Mouse (Mus musculus) splenic B cell, adult 2 months (primary cell): ENCODE data around the gene Cox6b2.

Source experiments
- DNase-seq: peaks from one replicate; pipeline ENCODE4 v3.0.0-alpha.2; 2011; ENCODE audit warnings: low read depth, low spot score
- H3K27me3 ChIP-seq: 2 replicates; pipeline ENCODE4 v1.6.1; 2012; ENCODE audit warnings: mild to moderate bottlenecking, low read length, moderate library complexity, mixed read lengths; ENCODE audit not compliant: control insufficient read depth, poor library complexity, insufficient read depth, severe bottlenecking
- H3K36me3 ChIP-seq: 2 replicates; pipeline ENCODE4 v1.6.1; 2012; ENCODE audit warnings: mild to moderate bottlenecking, low read length, moderate library complexity, mixed read lengths; ENCODE audit not compliant: control insufficient read depth, poor library complexity, insufficient read depth, severe bottlenecking

Cox6b2 gene

DNA sequence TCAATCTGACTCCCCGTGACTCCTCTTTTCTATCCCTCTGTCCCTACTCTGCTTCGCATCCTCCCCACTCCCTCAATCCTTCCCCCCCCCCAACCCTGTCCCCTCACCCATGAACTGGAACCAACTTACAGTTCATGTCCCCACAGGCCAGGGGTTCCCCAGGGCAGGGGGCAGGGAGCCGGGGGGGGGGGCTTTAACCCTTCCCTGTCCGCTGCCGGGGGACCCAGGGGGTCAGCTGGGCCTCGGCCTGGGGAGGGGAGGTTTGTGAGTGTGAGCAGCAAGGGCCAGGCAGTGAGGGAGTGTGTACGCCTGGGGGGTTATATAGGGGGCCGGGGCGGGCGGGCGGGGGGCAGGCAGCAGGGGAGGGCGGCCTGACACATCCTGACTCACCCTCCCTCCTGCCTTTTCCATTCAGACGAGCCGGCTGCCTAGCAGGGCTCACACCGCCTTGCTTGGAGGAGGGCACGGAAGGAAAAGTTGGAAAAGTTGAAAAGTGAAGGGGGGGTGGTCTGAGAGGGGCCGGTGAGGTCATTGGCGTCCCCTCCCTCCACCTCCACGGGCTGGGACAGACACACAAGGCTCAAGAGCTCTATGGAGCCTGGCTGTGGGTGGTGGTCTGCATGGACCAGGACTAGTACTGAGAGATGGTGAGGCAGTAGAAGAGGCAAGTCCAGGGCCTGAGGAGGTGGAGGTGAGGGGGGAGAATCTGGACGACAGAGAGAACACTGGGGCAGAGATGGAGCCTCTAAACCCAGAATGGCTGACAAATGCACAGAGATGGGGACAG lies 25.1 kb upstream of the Cox6b2 start:
- no peak for DNase-seq
- no peaks in the 10 kb centered on the region; the same call in 1 of the 2 replicates for H3K27me3 ChIP-seq
- H3K36me3 ChIP-seq, result no peaks in the 10 kb centered on the region

DNA sequence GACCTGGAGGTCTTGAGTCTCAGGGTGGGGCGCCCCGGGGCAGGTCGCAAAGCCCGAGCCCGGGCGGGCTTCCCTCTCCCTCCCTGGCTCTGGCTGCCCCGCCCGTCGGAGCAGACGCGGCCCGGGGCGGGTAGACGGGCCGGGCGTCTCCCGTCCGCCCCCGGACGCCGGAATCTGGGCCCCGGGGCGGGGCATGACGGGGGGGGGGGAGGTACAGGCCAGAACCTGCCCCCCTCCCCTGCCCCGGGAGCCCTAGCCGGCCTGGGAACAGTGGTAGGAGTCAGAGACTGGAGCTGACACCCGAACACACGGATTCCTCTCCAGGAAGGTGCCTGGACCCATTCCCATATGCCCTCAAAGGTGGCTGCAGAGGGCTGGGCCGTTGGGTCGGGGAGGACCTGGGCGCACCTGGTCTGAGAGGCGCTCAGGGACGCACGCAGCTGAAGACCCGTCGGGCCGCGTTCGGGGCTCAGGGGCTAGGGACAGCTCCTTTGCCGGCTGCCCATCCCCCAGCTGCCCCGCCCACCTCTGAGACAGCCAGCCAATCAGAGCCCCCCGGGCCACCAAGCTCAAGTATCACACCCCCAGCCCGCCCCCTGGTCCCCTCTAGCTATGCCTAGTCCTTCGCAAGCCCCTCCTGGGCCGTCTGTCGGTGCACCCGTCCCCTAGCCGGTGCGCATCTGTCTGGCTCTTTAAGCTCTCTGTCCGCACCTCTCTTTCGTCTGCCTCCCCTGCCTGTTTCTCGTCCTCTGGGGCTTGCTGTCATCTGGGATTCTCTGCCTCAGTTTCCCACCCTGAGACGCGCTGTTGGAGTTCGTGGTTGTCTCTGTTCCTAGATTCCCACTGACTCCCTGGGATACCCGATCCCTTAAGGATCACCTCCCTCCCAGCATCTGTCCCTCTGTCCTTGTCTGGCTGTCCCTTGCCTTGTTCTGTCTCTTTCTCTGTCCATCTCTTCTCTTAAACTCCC lies 24.3 kb upstream of the Cox6b2 start:
- H3K36me3 ChIP-seq, result no peaks in the 10 kb centered on the region
- DNase-seq, result peak; percentile 41
- no peaks in the 10 kb centered on the region; the same call in 1 of the 2 replicates for H3K27me3 ChIP-seq

DNA sequence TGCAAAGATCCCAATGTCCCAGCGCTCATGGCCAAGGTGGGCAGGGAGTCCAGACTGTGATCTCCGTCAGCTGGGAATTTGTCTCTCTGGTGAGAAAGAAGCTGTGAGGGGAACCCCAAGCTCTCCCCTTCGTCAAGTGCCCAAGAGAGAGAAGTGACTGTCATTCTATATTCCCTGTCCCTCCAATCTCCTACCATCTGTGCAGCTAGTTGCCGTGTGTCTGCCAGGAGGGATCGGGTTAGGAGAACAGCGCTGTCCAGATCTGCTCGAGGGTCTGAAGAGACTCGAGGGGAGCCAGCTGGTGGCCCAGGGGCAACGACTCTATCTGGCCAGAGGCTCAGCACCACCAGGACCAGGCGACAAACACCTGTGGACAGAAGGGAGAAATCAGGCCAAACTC lies 23.2 kb upstream of the Cox6b2 start:
- DNase-seq, result no peak
- H3K36me3 ChIP-seq, result no peaks in the 10 kb centered on the region

DNA sequence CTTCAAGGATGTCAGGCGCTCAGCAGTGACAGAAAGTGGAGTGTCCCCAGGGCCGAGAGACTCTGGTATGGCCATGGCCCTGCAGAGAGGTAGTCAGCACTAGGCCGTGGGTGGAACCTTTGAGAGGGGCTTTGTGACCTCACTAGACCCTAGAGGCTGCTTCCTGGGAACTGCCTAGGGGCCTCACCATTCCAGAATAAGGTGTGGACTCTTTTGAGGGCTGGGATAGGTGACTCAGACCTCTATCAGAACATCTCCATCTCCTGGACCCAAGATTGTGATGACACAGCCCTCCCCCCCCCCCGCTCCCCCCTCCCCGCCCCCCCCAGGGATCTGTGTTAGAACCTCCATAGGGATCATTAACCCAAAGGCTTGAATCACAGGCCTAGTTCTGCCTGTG lies 18.3 kb upstream of the Cox6b2 start, which contains the start of gene Fam71e2:
Gene Fam71e2 (minus strand): TSS at position 101 of the 400 bp plus-strand sequence.
- Histone ChIP-seq H3K36me3 (no peaks in the 10 kb centered on the region), H3K27me3 (no peaks in the 10 kb centered on the region)
- no peak for DNase-seq

More for the DNA sequence above, 23.2 kb upstream of the Cox6b2 start:
- no peaks in the 10 kb centered on the region; the same call in 1 of the 2 replicates for H3K27me3 ChIP-seq

DNA sequence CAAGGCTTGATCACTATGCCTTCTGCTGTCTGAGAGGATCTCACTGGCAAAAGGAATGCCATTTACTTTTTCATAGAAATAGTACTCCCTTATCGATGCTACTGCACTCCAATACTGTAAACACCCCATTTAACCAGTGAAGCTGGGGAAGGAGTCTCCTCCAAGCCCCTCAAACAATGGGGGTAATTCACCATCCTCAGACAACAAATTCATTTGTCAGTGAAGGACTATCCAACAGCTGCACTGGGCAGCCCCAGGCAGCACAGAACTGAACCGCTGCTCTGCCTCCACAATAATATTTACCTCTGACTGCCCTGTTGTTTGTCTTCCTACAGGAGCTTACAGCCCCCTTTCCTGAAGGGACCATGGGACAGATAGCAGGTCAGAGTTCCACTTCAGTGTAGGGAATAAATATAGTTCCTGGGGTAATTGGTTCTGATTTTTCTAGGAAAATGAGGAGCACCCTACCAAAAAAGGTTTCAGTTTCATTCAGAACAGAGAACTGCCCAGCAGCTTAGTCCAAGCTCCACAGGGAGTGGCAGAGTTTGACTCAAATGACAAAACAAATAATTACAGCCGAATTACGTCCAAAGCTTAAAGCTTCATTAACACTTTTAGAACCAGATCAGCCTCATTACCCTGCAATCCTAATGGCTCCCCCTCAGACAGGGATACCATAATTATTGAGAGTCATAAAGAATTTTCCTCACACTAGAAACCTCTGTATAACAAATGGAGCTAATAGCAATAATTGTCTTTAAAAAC lies 12.2 kb upstream of the Cox6b2 start:
- Histone ChIP-seq H3K36me3 (no peaks in the 10 kb centered on the region), H3K27me3 (no peaks in the 10 kb centered on the region)
- no peak for DNase-seq

DNA sequence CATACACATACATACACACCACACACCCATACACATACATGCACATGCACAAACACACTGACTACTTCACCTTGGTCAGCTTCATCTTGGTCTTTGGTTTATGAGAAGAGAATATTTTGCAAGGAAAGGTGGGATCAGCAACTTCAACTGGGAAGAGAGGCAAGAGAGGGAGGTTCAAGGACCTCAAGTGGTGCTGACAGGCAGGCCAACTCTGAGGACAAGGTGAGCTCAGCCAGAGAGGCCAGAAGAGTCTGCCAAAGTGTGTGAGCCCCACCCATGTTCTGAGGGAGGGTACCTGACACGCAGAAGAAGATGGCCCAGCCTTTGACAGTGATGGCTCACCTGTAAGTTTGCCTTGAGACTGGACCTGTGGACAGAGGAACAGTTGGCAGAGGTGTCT lies 6.8 kb upstream of the Cox6b2 start:
- Histone ChIP-seq H3K27me3 (no peaks in the 10 kb centered on the region), H3K36me3 (no peaks in the 10 kb centered on the region)
- no peak for DNase-seq

DNA sequence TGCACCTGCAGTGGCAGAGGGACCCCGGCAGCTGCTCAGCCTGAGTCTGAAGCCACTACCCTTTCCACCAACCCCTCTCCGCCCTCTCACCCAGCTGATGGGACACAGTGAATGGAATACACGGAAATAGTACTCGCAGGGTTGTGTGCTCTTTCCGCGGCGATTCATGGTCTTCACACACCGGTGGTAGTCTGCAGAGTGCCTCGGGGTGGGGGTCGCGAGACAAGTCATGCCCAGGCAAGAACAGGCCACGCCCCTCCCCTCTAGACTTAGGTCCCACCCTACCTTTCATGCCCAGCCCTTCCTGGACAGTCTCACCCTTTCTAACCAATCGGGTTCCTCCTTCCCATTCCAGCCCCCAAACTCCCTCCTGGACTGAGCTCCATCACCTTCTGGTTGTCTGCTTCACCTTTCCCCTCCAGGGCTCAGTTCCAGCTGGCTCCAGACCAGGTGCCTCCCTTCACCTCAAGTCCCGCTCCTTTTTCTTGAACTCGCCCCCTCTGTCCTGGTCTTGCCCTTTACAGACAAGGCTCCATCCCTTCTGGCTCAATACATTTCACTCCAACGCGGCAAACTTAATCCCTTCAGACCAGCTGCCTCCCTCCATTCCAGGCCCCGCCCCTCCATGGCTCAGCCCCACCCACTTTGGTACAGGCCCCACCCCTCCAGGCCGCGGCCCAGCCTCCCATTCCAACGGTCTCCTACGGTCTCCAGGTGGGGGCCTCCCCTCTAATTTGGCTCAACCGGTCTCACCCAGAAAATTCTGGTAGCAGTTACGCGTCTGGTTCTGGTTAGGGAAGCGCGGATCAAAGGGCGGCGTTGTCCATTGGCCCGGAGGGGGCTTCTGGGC lies 698 bp downstream of the Cox6b2 start:
- no peaks in the 10 kb centered on the region for H3K27me3 ChIP-seq
- peak; percentile 23 for DNase-seq
- H3K36me3 ChIP-seq, result no peaks in the 10 kb centered on the region

DNA sequence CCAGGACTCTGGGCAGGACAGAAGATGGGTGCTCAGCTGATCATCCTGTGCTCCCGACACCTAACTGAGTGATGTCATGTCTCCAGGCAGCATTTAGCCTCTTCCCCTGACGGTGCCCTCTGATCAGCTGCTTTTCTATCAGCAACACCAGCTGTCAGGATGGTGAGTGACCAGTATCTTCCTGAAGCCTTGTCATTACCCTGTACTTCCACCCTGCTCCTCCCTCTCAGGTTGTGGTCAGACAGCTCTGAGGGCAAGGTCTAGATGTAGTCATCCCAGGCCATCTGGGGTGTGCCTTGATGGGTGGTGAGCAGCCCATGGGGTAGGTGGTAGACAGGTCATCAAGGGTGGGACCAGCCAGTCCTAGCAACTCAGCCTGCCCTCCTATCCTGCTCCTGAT lies 3.7 kb downstream of the Cox6b2 start:
- no peak for DNase-seq
- no peaks in the 10 kb centered on the region for H3K27me3 ChIP-seq

DNA sequence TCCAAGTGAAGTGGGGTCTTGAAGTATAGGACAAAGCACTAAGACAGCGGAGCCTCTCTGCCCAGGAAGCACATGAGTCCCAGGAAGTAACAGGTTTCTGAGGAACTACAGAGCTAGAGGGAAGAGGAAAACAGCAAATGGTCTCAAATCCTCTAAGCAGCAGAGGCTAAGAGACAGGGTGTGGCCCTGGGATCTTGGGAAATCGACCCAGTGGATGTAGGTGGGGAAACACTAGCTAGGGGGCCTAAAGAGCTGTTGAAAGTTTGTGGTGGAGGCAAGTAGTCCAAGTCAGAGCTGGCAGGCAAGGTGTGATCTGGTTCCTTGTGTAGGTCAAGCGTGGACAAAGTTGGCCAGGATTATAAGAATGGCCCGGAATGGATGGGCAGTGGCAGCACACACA lies 4.6 kb downstream of the Cox6b2 start:
- no peak for DNase-seq
- no peaks in the 10 kb centered on the region for H3K36me3 ChIP-seq
- H3K27me3 ChIP-seq, result no peaks in the 10 kb centered on the region

More for the DNA sequence above, 3.7 kb downstream of the Cox6b2 start:
- H3K36me3 ChIP-seq, result no peaks in the 10 kb centered on the region

DNA sequence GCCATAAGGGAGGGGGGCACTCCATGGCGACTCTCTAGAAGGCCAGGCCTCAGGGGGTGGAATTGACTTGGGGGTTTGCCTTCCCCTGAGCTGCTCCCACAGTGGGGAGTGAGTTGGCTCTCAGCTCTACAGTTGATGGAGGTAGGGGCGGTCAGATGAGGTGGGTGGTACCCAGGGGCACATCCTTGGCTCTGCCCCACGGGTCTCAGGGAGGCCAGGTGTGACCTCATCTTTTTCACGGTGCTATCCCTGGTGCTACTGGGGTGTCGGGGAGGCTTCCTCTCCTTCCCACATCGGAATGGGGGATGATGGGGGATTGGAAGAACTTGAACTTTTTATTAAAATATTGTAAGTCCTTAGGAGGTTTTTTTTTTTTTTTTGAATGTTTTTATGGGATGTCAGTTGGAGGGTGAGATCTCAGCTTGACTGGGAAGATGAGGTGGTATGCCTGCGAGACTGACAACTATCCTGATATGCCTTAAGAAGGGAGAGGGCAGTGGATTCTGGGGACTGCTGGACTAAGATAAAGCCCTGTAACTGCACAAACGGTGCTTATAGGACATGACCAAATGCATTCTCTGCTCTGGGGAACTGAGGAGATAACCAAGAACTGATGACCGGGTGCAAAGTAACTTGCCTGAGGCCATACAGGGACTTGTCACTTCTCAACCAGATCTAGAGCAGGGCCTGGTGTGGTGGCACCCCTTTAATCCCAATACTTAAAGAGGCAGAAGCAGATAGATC lies 5.6 kb downstream of the Cox6b2 start:
- no peak for DNase-seq
- H3K36me3 ChIP-seq, result no peaks in the 10 kb centered on the region
- no peaks in the 10 kb centered on the region for H3K27me3 ChIP-seq

DNA sequence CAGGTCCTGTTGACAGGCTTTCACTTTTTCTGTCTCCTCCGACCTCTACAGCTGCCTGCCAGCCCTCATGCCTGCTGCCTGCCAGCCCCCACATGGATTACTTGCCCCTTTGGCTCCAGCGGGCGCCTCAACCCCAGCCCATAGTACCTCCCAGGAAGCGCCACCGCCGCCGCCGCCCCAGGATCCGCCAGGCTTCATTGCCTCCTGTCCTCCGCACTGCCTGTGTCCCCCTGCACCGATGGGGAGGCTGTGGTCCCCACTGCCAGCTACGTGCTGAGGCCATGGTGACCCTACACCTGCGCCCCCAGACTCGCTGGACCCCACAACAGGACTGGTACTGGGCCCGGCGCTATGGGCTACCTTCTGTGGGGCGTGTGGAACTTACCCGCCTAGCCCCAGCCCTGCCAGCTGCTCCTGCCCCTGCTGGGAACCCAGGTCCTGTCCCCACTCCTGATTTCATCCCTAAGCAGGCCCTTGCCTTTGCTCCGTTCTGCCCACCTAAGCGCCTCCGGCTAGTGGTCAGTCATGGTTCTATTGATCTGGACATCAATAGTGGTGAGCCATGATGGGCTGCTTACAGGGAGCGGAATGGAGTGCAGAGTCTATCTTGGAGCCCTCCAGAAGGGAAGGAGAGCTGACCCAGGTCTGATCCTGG lies 6.4 kb downstream of the Cox6b2 start:
- Histone ChIP-seq H3K27me3 (no peaks in the 10 kb centered on the region), H3K36me3 (no peaks in the 10 kb centered on the region; the same call in 1 of the 2 replicates)
- DNase-seq, result no peak

DNA sequence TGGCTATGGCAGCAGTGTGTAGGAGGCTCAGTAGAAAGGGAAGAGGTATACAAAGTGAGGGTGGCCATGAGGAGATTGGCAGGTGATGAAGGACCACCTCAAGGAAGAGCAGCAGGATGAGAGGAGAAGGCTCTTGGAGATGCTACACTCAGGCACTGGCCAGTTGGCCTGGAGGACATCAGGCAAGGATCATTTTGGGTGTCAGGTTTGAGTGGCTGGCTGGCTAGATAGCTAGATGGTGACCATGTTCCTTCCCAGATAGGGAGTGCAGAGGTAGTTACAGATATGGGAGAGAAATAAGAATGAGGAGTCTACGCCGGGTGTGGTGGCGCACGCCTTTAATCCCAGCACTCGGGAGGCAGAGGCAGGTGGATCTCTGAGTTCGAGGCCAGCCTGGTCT lies 8.0 kb downstream of the Cox6b2 start:
- no peak for DNase-seq
- Histone ChIP-seq H3K27me3 (no peaks in the 10 kb centered on the region), H3K36me3 (no peaks in the 10 kb centered on the region; the same call in 1 of the 2 replicates)

DNA sequence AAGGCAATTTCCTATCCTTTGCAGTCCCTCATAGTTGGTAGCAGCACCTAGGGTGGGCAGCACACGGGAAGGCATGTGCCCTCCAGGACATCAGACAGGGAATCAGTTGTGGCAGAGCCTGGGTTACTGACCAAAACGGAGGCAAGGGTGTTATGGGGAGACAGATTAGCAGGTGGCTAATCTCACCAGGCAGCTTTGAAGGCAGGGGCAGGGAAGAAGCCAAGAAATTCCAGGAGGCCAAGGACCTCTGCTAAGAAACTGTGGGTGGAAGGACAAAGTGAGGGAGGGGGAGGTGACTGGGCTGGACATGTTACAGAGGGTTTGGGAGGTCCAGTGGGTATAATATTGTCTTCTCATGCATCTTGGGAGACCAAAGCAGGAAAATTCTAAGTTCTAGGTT lies 9.5 kb downstream of the Cox6b2 start:
- no peak for DNase-seq
- no peaks in the 10 kb centered on the region; the same call in 1 of the 2 replicates for H3K36me3 ChIP-seq
- H3K27me3 ChIP-seq, result no peaks in the 10 kb centered on the region
